Mouse (Mus musculus): ENCODE measurements around the gene Rfc5.

- TF ChIP-seq CTCF (IDR thresholded peaks at IDR 0.05): no peak
- no peak for TF ChIP-seq EP300 (IDR thresholded peaks at IDR 0.05; ENCODE audit: insufficient read depth, low read depth, low read length)
Observed at GRCm38 (mm10) chr5:117373418-117373817, 15.4 kb downstream of the Rfc5 start.
